Mouse (Mus musculus) hindbrain, embryonic 15.5 days (tissue): ENCODE measurements around the gene Ctps2. TPM values are rescaled to one million over a fixed set of nuclear protein-coding genes. Genes with fewer than 3 reads are reported as not detected.

Experiments
- ATAC-seq: fragments of 200-750 bp; cut with Nextera tagmentation; 2 replicates; pipeline ENCODE4 v1.8.0; 2017; ENCODE audit warnings: low read depth, moderate number of reproducible peaks, moderate TSS enrichment; ENCODE audit not compliant: low FRiP score
- H3K27ac ChIP-seq: fragments of 300-500 bp; sonication (generic); replicated peaks from 2 replicates; pipeline ENCODE4 v1.5.1; 2015; ENCODE audit warnings: mild to moderate bottlenecking, inconsistent platforms
- H3K27me3 ChIP-seq: fragments of 300-500 bp; sonication (generic); 2 replicates; pipeline ENCODE4 v1.6.1; 2015; ENCODE audit warnings: control low read depth, inconsistent platforms
- H3K36me3 ChIP-seq: fragments of 300-500 bp; sonication (generic); 2 replicates; pipeline ENCODE4 v1.6.1; 2015; ENCODE audit warnings: control low read depth, inconsistent platforms
- H3K4me1 ChIP-seq: fragments of 300-500 bp; sonication (generic); replicated peaks from 2 replicates; pipeline ENCODE4 v1.6.1; 2015; ENCODE audit warnings: control low read depth, inconsistent platforms
- H3K4me2 ChIP-seq: fragments of 300-500 bp; sonication (generic); 2 replicates; pipeline ENCODE4 v1.6.1; 2015; ENCODE audit warnings: moderate library complexity, mild to moderate bottlenecking, inconsistent platforms
- H3K4me3 ChIP-seq: fragments of 300-500 bp; sonication (generic); 2 replicates; pipeline ENCODE4 v1.5.1; 2015; ENCODE audit warnings: mild to moderate bottlenecking, inconsistent platforms
- H3K9ac ChIP-seq: fragments of 300-500 bp; sonication (generic); 2 replicates; pipeline ENCODE4 v1.6.1; 2015; ENCODE audit warnings: inconsistent platforms
- H3K9me3 ChIP-seq: fragments of 300-500 bp; sonication (generic); 2 replicates; pipeline ENCODE4 v1.6.1; 2016; ENCODE audit warnings: control low read depth, inconsistent platforms
- WGBS: fragments of 180-500 bp; shearing (Covaris S2); methylation state at CpG from one replicate; pipeline ENCODE4 v1.1.7; 2015; 5-methylcytosine and 5-hydroxymethylcytosine counted together
- polyA plus RNA-seq: library from polyadenylated mRNA; unstranded; fragments of >200 nt; fragmentation: Nextera tagmentation; extraction: Ambion mirVana; gene quantifications from 2 replicates; pipeline ENCODE4 v1.2.1, GENCODE M21; 2015

The Ctps2 gene
- polyA plus RNA-seq, 1 experiment from 2014 or later: 90.2 TPM

- Histone ChIP-seq H3K36me3 (peaks cover 7% of the 10 kb centered on the region; the same call in 1 of the 2 replicates), H3K9ac (no peak overlapping the region), H3K4me3 (no peak overlapping the region), H3K4me1 (no peaks in the 10 kb centered on the region), H3K9me3 (no peaks in the 10 kb centered on the region), H3K27me3 (no peaks in the 10 kb centered on the region), H3K27ac (no peak overlapping the region), H3K4me2 (no peak overlapping the region)
- ATAC-seq: no peak
- WGBS: 37% methylated on average over 5 of the region's 5 CpGs
Observed at GRCm38 (mm10) chrX:162915697-162916096, 14.7 kb downstream of the Ctps2 start.

- no peak overlapping the region for H3K27ac ChIP-seq
- H3K9ac ChIP-seq: no peak overlapping the region
- no peak overlapping the region for H3K4me2 ChIP-seq
- no peak for ATAC-seq
- no peaks in the 10 kb centered on the region for H3K4me1 ChIP-seq
- H3K27me3 ChIP-seq: no peaks in the 10 kb centered on the region
- no peak overlapping the region for H3K4me3 ChIP-seq
- no peaks in the 10 kb centered on the region for H3K9me3 ChIP-seq
- no peaks in the 10 kb centered on the region for H3K36me3 ChIP-seq
- WGBS: 88% methylated on average over 8 of the region's 8 CpGs
Observed at GRCm38 (mm10) chrX:162921487-162922125, 20.6 kb downstream of the Ctps2 start.

DNA sequence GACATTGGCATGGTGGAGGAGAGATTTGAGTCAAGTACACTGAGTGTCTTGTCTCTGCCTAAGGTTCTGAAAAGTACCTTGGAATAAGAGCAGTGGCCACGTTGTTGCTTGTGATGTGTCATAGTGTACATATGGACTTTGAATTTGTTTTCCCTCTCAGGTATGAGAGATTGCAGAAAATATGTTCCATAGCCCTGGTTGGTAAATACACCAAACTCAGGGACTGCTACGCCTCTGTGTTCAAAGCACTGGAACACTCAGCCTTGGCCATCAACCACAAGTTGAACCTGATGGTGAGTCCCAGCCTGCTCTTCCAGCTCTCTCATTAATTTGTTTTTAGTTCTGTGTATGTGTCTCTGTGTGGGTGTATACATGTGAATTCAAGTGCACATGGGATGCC lies 30.4 kb downstream of the Ctps2 start:
- H3K27ac ChIP-seq: no peak overlapping the region
- no peak overlapping the region for H3K4me3 ChIP-seq
- H3K9me3 ChIP-seq: no peaks in the 10 kb centered on the region
- WGBS: 96% methylated on average over 2 of the region's 2 CpGs
- H3K4me1 ChIP-seq: no peaks in the 10 kb centered on the region
- H3K36me3 ChIP-seq: peaks cover 17% of the 10 kb centered on the region
- H3K27me3 ChIP-seq: no peaks in the 10 kb centered on the region
- no peak for ATAC-seq
- no peak overlapping the region for H3K9ac ChIP-seq
- no peak overlapping the region for H3K4me2 ChIP-seq

- no peaks in the 10 kb centered on the region for H3K9me3 ChIP-seq
- no peak for ATAC-seq
- no peaks in the 10 kb centered on the region for H3K4me1 ChIP-seq
- no peak overlapping the region for H3K4me2 ChIP-seq
- no peak overlapping the region for H3K9ac ChIP-seq
- no peaks in the 10 kb centered on the region for H3K36me3 ChIP-seq
- 81% methylated on average over 1 of the region's 1 CpGs for WGBS
- no peaks in the 10 kb centered on the region for H3K27me3 ChIP-seq
- no peak overlapping the region for H3K4me3 ChIP-seq
- H3K27ac ChIP-seq: no peak overlapping the region
Observed at GRCm38 (mm10) chrX:162942027-162942426, 41.0 kb downstream of the Ctps2 start.

DNA sequence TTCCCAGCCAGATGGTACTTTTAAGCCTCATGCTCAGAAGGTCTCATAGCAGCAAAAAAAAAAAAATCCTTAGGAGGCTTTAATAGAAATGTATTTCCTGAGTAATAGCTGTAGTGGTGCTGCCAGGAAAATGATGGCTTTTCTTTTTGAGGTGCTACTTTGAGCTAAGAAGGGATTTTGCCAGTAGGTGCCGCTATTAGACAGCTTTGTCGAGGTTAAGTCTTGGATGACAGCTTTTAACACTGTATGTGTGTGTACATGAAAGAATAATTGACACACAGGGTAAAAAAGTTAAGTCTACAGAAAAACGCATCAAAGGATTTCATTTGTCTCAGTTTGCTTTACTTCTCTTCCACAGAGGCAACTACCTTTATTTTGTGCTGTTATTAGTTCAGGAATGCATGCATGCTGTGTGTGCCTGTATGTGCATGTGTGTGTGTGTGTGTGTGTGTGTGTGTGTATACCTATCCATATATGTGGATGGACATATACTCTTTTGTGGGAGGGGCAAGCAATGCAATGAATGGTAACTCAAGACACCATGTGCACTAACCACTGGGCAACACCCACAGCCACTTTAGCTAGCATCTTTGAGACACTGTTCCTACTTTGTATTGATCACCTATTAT lies 48.9 kb downstream of the Ctps2 start:
- Histone ChIP-seq H3K9ac (no peak overlapping the region), H3K27ac (no peak overlapping the region), H3K36me3 (no peaks in the 10 kb centered on the region), H3K4me2 (no peak overlapping the region), H3K4me3 (no peak overlapping the region), H3K4me1 (no peaks in the 10 kb centered on the region), H3K9me3 (no peaks in the 10 kb centered on the region), H3K27me3 (no peaks in the 10 kb centered on the region)
- peak; percentile 48; the same call in 1 of the 2 replicates for ATAC-seq
- WGBS: 29% methylated on average over 3 of the region's 3 CpGs

DNA sequence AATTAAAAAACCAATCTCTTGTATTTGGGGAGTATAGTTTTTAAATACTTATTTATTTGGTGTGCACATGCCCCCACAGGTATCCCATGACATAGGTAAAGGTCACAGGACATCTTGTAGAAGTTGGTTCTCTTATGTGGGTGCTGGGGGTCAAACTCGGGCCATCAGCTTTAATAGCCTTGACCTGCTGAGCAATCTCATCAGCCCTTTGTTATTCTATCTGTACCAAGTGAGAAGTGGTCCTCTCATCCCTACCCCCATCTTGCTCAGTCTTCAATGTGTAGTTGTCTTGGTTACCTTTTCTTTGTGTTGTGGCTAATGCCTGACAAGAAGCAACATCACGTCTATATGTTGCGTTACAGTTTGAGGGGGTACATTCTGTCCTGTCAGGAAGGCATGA lies 56.9 kb downstream of the Ctps2 start:
- Histone ChIP-seq H3K9ac (no peak overlapping the region), H3K4me1 (no peaks in the 10 kb centered on the region), H3K4me2 (no peak overlapping the region), H3K27me3 (no peaks in the 10 kb centered on the region), H3K27ac (no peak overlapping the region), H3K4me3 (no peak overlapping the region), H3K9me3 (no peaks in the 10 kb centered on the region), H3K36me3 (no peaks in the 10 kb centered on the region)
- no peak for ATAC-seq
- 82% methylated on average over 3 of the region's 3 CpGs for WGBS

DNA sequence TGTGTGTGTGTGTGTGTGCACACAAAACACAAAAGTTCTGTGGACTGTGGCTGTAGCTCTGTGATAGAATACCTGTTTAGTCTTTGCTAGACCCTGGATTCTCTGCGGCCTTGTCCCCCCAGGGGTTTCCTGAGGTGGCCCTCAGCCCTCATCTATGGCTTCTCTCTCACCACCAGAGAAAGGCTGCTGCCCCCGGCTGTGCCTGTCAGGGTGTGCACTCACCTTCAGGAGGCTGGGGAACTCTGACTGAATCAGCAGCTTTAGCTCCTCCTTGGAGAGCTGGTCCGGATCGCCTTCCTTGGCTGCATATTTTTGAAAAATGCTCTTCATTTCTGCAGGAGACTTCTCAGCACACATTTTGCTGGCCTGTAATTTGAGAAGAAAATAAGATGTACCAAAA lies 62.8 kb downstream of the Ctps2 start:
- Histone ChIP-seq H3K36me3 (no peaks in the 10 kb centered on the region), H3K27me3 (0 out of 2 replicates have a peak, but pooled peaks cover 2% of the 10 kb centered on the region), H3K27ac (no peak overlapping the region), H3K9ac (no peak overlapping the region), H3K9me3 (no peaks in the 10 kb centered on the region), H3K4me2 (no peak overlapping the region), H3K4me1 (no peaks in the 10 kb centered on the region), H3K4me3 (no peak overlapping the region)
- 47% methylated on average over 4 of the region's 4 CpGs for WGBS
- ATAC-seq: no peak

DNA sequence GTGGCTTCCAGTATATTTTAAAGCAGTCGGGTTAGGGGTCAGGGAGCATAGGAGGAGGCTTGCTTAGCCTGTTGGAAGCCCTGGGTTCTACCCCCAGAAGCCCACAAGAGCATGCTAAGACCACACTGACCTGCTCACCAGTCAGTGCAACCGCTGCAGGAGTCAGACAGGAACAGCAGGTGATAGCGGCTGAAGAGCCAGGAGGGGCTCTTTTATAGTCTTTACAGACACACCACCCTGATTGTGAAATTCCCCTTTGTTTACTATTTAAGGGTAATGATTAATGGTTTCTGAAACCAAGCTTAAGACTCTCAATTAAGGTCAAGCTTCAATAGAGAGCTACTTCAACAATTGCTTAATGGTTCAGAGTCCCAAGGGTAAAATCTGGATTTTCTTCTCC lies 63.3 kb downstream of the Ctps2 start, which contains the start of gene S100g:
Gene S100g, minus strand, starts transcription at position 217 of the 400 bp plus-strand sequence.
- no peaks in the 10 kb centered on the region for H3K9me3 ChIP-seq
- no peak within 1 kb of the TSS for H3K9ac ChIP-seq
- no peak within 1 kb of the TSS for H3K27ac ChIP-seq
- ATAC-seq: no peak
- no peaks in the 10 kb centered on the region for H3K36me3 ChIP-seq
- H3K27me3 ChIP-seq: 0 out of 2 replicates have a peak, but pooled peaks cover 2% of the 10 kb centered on the region
- no peaks in the 10 kb centered on the region for H3K4me1 ChIP-seq
- WGBS: 45% methylated on average over 3 of the region's 3 CpGs
- H3K4me3 ChIP-seq: no peak within 1 kb of the TSS
- H3K4me2 ChIP-seq: no peak within 1 kb of the TSS

- Histone ChIP-seq H3K27me3 (0 out of 2 replicates have a peak, but pooled peaks cover 2% of the 10 kb centered on the region), H3K27ac (no peak overlapping the region), H3K4me1 (no peaks in the 10 kb centered on the region), H3K36me3 (no peaks in the 10 kb centered on the region), H3K9ac (no peak overlapping the region), H3K4me3 (no peak overlapping the region), H3K4me2 (no peak overlapping the region), H3K9me3 (no peaks in the 10 kb centered on the region)
- 67% methylated on average over 8 of the region's 8 CpGs for WGBS
- ATAC-seq: no peak
Observed at GRCm38 (mm10) chrX:162967456-162967855, 66.4 kb downstream of the Ctps2 start.

DNA sequence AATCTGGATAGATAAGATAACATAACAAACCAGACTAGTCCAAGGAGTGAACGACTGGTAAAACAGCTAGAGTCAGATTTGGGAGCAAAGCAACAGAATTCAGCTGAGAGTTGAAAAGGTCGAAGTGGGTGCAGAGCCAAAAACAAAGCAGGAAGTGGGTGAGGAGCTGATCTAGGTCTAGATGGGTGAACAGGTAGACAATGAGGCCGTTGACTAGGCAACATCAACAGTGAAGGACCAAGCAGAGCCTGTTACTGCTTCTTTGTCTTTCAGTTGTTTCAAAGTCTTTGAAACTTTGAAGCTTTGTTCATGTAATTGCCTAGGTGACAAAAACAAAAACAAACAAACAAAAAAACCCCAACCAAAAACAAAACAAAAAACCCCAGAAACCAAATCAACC lies 75.2 kb downstream of the Ctps2 start:
- Histone ChIP-seq H3K27ac (no peak overlapping the region), H3K36me3 (no peaks in the 10 kb centered on the region), H3K9ac (no peak overlapping the region), H3K9me3 (no peaks in the 10 kb centered on the region), H3K27me3 (no peaks in the 10 kb centered on the region), H3K4me1 (no peaks in the 10 kb centered on the region), H3K4me2 (no peak overlapping the region), H3K4me3 (no peak overlapping the region)
- no peak for ATAC-seq
- WGBS: 80% methylated on average over 3 of the region's 3 CpGs

GRCm38 (mm10) chrX:162986876-162987495 lies 85.9 kb downstream of the Ctps2 start:
- H3K27ac ChIP-seq: no peak overlapping the region
- WGBS: 96% methylated on average over 10 of the region's 10 CpGs
- ATAC-seq: no peak
- no peaks in the 10 kb centered on the region for H3K4me1 ChIP-seq
- no peak overlapping the region for H3K4me3 ChIP-seq
- no peak overlapping the region for H3K4me2 ChIP-seq
- no peaks in the 10 kb centered on the region for H3K27me3 ChIP-seq
- no peaks in the 10 kb centered on the region for H3K9me3 ChIP-seq
- no peak overlapping the region for H3K9ac ChIP-seq
- H3K36me3 ChIP-seq: no peaks in the 10 kb centered on the region

DNA sequence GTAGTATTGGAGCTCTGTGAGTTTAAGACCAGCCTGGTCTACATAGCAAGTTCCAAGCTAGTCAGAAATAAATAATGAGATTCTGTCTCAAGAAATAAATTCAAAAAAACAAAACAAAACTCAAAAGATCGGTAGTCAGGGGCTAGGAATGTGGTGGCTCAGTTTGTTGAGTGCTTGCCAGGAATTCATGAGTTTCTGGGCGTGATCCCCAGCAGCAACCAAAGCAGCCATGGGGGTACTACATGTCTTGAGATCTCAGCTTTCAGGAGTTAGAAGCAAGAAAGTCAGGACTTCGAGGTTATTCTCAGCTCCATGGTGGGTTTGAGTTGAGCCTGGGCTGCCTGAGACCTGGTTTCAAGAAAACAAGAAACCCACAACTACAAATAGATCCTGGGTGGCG lies 90.4 kb downstream of the Ctps2 start:
- no peak overlapping the region for H3K4me3 ChIP-seq
- WGBS: 72% methylated on average over 4 of the region's 4 CpGs
- no peaks in the 10 kb centered on the region for H3K4me1 ChIP-seq
- H3K9ac ChIP-seq: no peak overlapping the region
- H3K4me2 ChIP-seq: no peak overlapping the region
- no peaks in the 10 kb centered on the region for H3K36me3 ChIP-seq
- H3K27me3 ChIP-seq: no peaks in the 10 kb centered on the region
- H3K27ac ChIP-seq: no peak overlapping the region
- ATAC-seq: no peak
- H3K9me3 ChIP-seq: no peaks in the 10 kb centered on the region
